Mouse (Mus musculus): ENCODE measurements around the gene Syt8.
"Not testable (repeated sequence)": the region's sequence is repeated elsewhere in the genome, so short reads cannot be mapped to it uniquely, and the experiment has no call there.

Syt8 gene

DNA sequence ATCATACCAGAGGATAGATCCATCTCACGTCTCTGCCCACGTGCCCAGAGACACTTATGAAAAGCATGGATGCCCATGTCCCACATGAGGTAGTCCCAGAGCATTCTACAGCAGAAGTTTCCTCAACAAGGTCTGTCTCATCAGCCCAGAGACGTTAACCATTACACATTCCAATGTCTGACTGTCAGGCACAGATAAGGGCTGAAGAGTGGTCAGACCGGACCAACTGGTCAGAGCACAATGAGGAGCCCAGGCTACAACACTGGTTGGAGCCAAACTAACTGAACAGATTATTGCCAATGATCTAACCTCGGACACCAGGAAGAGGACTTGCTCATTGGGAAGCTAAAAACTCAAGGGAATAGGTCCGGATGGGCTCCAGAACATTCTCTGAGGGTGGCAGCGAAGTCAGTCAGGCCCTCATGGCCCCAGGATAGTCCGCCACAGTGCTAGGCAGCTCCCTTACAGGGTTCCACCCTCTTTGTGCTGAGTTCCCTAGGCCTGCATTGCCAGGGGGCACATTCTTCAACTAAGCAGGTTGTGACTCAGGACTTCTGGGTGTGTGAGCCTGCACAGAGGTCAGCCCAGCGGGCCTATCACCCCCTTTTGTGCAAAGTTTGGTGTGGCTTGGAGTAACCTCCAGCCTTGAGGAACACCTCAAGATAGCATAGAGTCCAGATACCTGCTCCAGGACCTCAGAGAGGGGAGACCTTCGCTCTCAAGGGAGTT is at the start of gene Syt8:
Syt8 (plus strand) TSS at position 714 of the 729 bp plus-strand sequence.
- no peak for DNase-seq

GRCm38 (mm10) chr7:142385742-142386403 is 48.8 kb upstream of the Syt8 start:
- no peak for DNase-seq

DNA sequence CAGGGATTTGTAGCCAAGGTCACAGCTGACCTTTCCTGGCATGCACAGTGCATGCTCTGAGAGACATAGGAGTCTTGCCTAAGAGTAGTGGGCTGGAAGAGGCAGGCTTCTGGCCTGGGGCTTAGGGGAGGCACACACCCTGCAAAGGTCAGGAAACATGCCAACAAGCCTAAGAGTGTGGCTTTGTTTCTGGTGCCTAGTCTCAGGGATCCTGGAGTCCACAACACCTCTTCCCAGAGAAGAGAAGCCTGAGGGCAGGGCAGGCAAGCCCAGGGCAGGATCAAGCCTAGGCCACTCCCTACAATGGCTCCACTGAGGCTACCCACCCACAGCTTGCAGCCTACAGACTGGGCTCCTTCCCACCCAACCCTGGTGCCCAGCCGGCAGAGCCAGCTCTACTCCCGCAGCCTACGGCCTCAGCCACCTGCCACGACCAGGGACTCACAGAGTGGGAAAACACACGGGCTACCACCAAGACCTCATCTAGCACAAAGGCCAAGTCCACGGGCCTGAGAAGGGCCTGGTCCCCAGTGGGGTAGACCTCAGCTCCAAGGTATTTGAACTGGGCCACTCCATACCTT is 47.9 kb upstream of the Syt8 start:
- DNase-seq, result peak in 1 of 2 experiments; percentile 34

GRCm38 (mm10) chr7:142387419-142388148 is 47.1 kb upstream of the Syt8 start, which contains the start of gene Ctsd:
Gene Ctsd, minus strand, starts transcription at chr7:142388038.
- DNase-seq, result peak; percentile 99

DNA sequence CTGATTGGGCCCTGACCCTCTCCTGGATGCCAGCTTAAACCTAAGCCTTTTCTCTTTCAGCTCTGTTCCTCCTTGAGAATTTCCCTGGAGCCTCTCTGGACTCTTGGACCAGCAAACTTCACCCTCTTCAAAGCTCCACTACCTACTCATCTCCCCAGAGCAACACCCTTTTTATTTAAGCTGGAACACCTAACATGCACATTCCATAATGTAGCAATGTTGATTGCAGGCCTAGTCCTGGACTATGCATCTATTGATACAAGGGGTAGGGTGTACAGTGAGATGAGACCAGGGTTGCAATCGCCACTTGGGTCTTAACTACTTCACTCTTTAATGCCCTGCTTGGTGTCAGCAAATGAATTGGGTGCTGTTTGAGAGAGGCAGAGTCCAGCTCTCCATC is 46.5 kb upstream of the Syt8 start:
- no peak for DNase-seq

DNA sequence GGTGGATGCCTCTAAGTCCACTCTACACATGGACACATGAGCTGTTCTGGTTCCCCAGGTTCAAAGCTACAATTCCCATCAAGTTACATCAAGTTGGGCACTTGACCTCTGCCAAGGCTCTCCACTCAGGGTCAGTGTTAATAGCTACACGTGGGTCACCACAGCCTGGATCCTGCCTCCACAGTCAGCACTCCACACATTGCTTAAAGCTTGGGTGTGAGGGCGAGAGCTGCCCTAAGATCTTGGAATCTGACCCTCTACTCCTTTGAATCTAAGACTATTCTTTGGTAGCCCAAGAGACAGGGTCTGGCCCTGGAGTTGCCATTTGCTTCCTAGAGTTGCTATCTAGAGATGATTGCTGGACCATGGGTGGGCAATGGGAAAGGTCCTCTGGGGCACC is 45.9 kb upstream of the Syt8 start:
- DNase-seq, result no peak

GRCm38 (mm10) chr7:142389961-142390650 is 44.5 kb upstream of the Syt8 start:
- DNase-seq, result no peak

GRCm38 (mm10) chr7:142391108-142391507 is 43.5 kb upstream of the Syt8 start:
- DNase-seq, result no peak

DNA sequence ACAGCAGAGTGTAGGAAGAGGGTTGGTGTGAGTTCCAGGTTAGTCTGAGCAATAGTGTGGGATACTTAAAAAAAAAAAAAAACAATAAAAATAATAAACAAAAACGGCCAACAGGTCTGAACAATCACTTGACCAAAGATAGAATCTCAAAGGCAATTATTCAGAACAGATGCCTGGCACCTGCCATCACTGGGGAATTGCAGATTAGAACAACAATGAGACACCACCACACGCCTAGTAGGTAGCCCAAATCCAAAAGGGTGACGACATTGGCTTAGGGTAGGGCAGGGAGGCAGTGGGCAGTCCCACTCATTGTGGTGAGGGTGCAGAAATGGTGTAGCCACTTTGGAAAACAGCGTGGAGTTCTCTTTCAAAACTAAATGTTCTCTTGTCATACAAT is 43.0 kb upstream of the Syt8 start:
- DNase-seq, result no peak

GRCm38 (mm10) chr7:142393191-142393590 is 41.5 kb upstream of the Syt8 start:
- peak; percentile 62 to 67 for DNase-seq

DNA sequence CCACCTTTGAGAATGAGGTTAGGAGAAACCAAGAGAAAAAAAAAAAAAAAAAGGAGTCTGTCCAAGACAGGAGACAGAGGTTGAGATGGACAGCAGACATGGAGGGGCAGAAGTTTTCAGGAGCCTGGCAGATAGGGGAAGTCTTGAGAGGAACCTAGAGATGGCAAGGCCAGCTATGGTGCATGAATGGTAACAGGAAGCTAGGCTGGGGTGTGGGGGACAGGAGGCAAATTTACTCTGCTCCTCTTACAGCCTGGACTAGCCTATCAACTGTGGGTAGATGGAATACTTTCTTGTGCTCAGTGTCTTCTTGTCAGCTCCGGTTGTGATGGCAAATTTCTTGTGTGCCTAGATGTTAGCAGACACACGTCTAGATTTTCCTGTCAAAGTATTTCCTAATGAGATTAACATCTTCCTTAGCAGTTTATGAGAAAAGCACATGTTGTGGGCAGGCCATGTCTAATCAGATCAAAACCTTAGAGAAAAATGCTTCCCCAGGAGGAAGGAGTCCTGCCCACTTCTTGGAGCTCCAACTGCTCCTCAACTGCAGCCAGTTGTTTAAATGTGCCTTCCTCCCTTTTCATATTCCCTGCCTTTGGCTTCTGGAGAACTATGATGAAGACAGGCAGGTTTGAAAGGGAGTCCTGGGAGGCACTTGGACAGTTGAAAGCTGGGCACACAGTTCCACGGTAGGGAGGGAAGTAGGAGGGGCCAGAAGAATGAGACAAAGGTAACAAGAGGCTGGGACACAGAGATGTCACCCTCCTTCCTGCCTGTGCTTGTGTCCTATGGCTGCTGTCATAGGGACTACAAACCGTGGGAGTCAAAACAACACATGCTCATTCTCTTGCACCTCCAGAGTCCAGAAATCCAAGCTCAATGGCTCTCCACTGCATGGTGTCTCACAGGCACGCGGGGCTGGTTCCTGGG is 40.1 kb upstream of the Syt8 start:
- no peak for DNase-seq

GRCm38 (mm10) chr7:142395472-142395871 is 39.2 kb upstream of the Syt8 start:
- DNase-seq, result no peak

- no peak for DNase-seq
These were observed 38.0 kb upstream of the Syt8 start for GRCm38 (mm10) chr7:142396611-142397010.

- peak; percentile 21 to 45 for DNase-seq
These were observed 36.6 kb upstream of the Syt8 start for GRCm38 (mm10) chr7:142398052-142398451.

DNA sequence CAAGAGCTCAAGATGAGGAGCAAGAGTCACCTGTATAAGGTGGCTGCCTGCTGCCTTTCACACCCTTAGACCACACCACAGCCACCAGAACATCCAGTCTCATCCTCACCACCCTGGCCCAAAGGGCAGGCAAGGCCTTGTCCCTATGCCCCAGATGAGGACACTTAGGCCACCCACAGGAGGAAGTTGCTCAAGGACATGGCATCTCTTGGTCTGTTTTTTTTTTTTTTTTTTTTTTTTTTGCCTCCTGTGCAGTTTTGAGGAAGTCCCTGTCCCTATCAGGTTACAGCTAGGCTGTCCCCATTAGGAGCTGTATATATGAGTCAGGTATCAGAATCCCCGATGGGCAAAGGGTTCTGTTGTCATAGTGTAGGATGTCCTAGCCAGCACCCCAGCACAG is 35.4 kb upstream of the Syt8 start:
- no peak for DNase-seq

- no peak for DNase-seq
These were observed 34.4 kb upstream of the Syt8 start for GRCm38 (mm10) chr7:142400112-142400749.

DNA sequence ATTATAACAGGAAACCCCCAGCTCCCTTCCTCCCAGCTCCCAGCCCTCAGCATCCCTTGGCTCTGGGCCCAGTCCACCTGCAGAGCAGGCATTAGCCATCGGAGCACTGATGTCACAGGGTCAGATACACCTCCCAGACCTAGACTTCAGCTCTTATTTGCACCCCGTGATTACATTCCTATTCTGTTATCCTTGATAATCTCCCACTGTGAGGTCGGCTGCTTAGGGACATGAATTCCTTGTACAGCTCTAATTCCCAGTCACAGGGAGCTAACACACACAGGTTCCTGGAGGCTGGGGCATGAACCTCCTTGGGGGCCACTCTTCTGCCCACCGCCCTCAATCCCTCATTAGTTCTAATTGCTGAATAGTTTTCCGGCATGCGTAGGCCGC is 33.9 kb upstream of the Syt8 start:
- DNase-seq, result no peak

DNA sequence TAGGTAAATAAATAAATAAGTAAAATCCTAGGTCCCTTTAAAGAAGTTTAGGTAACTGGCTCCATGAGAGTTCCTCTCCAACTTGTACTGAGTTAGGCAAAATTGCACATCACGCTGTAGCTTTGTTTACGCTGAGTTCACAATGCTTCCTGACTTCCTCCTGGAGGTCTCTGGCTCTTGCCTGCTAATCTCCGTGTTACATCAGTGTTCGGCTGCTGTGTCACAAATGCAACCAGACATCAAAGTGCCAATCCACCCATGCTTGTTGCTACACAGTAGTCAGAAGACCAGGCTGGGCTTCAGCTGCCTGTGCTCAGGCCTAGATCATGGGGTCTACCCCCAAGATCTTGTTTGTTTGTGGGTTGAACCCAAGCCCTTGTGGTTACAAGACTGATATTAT is 31.1 kb upstream of the Syt8 start:
- DNase-seq, result no peak

DNA sequence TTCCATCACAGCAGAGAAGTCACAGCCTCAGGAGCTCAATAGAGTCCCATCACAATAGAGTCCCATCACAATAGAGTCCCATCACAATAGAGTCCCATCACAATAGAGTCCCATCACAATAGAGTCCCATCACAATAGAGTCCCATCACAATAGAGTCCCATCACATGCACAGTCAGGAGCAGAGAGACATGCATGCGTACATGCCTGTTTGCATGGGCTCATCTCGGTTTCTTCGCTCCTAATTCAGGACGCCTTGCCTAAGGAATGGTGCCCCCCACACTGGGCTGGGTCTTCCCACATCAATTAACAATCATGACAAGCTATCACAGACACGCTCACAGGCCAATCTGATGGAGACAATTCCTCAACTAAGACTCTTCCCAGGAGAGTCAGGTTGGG is 29.5 kb upstream of the Syt8 start:
- not testable (repeated sequence) for DNase-seq

DNA sequence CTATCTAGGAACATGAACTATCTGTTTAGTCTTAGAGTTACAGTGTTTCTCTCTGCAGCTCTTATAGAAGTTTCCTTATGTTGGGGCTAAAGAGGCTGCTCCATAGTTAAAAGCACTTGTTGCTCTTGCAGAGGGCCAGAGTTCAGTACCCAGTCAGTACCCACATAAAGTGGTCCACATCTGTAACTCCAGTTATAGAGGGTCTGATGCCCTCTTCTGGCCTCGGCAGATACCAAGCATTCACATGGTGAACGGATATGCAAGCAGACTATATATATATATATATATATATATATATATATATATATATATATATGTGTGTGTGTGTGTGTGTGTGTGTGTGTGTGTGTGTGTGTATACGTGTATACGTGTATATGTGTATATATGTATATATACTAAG is 26.7 kb upstream of the Syt8 start:
- no peak for DNase-seq

DNA sequence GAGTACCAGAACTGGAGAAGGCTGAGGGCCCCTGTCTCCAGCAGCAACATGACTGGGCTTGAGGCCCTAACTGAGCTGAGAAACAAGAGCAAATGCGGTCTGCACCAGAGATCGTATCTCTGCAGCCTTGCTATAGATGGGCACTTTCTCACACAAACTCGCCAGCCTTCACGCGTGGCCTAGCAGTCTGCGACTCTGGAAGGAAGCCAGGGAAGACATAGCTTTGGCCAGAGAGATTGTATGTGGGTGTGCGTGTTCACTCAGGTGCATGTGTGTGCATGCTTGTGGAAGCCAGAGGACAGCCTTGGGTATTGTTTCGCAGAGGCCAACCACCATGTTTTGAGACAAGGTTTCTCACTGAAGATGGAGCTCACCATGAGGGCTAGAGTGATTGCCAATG is 26.0 kb upstream of the Syt8 start:
- no peak for DNase-seq
